Mouse (Mus musculus) T-helper 1 cell (primary cell): ENCODE data around the gene Alox8.

Experiments used
- in situ Hi-C: fragments of 300-600 bp; cut with MboI, MseI; formaldehyde crosslinking; loops from one replicate; pipeline ENCODE4 v1.15.1; 2025; ENCODE audit warnings: high pct_unique_total_duplicates

The Alox8 gene

DNA sequence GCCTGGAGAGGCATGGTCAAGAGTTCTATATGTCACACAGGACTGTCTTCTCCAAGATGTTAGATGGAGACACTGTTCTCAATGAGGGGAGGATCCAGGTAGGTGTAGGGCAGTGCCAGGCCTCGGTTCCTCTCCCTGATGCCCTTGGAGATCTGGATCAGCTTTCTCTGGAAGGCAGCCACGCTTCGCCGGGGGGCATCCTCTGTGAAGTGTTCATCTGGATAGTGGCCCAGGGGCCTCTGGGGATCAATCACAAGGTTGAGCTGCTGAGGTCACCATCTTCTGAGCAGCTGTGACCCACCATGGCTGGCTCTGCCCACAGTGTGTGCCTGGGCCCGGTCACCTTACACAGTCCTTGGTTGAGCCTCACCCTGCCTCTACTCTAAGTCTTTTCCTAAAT, 12.6 kb downstream of the Alox8 start:
- in situ Hi-C loops, result loop anchor here (5.0 kb wide), 1 partner anchor 47 kb away; no protein-coding TSS in a partner anchor

DNA sequence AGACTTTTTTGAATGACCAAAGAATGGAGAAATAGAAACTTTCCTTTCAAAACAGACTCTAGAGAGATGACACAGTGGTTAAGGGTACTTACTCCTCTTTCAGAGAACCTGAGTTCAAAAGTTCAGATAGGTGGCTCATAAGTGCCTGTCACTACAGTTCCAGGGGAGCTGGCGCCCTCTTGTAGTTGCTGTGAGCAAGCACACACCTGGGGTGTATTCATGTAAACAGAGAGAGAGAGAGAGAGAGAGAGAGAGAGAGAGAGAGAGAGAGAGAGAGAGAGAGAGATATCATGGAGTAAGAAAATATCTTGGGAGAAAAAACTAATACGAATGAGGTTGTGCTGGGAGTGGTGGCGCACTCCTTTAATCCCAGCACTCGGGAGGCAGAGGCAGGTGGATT, 17.5 kb downstream of the Alox8 start:
- in situ Hi-C loops, result no loop called here

DNA sequence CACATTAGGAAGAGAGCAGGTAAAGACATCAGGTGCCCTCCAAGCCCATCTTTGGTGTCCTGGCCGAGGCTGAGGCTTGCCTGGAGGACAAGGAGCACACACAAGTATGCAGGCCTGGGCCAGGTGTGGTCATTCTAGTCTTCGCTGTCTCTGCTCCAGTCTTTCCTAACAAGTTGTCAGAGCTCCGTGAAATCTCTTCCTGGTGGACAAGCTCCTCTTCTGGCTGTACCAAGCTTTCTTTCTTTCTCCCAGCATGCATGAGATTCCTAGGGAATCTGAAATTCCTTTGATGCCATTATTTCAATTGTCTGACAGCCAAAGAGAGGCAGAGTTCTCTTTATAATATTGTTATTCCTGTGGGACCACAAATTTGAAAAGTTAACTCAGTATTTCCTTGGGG, 18.1 kb downstream of the Alox8 start:
- in situ Hi-C loops, result no loop called here

DNA sequence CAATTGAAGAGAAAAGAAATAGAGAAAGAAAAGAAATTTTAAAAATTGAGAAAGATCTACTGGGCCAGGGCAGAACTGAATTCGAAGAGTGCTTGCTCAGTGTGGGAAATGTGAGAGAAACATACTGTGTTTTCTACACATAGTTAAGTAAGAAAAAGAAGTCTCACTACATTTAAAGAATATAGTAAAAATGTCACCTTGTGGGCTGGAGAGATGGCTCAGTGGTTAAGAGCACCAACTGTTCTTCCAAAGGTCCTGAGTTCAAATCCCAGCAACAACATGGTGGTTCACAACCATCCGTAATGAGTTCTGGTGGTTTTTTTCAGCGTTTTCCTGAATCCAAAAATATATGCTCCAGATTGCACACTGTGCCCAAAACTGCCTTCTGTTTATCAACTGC, 19.1 kb downstream of the Alox8 start:
- in situ Hi-C loops, result no loop called here

DNA sequence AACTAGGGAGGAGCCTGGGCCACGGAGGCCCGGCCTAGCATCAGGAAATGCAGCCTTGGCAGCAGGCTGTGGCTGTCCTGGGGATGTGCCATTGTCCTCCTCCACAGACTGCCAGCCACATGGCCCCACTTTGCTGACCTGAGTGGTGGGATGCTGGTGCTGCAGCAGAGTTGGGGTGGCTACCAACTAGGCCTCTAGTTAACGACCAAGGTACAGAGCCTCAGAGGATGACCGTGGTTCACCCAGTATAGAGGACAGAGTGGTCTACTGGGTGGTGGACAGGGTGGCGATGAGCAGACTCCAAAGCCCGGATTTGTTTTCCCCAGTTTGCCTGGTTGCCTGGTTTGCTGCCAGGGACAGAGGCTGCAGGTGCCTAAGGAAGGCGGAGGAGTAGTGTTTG, 22.9 kb downstream of the Alox8 start:
- in situ Hi-C loops, result no loop called here

DNA sequence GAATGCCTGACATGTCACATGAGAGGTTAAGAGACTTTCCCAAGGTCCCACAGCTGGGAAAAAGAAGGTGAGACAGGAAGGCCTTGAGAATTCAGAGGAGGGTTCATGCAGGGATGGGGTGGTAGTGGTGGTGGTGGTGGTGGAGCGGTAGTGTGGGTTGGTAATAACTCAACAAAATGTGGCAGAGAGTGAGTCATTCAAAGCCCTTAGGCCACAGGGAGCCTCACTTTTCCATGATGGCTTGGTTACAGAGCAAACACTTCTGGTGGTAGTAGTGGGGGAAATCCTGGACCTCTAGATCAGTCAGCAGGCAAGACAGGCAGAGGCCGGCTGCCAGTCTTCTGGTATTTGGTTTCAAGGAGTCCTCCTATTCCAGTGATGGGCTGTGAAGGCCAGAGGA, 25.0 kb downstream of the Alox8 start:
- in situ Hi-C loops, result no loop called here

DNA sequence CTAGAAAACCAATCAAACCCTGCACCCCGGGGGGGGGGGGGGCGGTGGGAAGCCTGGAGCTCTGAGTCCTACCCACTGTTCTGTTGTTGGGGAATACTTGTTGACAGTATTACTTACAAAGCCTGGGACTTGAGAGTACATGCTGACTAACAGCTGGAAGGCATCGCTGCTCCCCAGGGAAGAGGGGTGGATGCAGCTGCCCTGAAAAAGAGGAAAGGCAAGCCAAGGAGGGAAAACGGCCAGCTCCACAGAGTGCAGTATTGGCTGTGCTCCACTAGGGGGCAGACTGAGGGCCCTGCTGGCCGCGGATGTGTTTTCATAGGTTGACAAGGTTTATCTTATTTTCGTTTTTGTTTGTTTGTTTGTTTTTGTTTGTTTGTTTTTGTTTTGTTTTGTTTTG, 26.0 kb downstream of the Alox8 start:
- in situ Hi-C loops, result no loop called here

DNA sequence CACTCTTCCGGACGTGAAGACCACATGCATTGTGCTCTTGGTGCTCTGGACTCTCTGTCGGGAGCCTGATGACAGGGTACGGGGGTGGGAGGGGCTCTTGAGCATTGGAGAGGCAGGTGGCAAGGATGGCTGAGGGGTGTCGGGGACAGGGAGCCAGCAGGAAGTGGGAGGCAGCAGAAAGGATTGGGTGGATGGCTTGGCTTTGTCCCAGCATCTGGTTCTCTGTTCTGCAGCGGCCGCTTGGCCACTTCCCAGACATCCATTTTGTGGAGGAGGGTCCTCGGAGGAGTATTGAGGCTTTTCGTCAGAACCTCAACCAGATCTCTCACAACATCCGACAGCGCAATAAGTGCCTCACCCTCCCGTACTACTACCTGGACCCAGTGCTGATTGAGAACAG, 28.3 kb downstream of the Alox8 start:
- in situ Hi-C loops, result no loop called here

DNA sequence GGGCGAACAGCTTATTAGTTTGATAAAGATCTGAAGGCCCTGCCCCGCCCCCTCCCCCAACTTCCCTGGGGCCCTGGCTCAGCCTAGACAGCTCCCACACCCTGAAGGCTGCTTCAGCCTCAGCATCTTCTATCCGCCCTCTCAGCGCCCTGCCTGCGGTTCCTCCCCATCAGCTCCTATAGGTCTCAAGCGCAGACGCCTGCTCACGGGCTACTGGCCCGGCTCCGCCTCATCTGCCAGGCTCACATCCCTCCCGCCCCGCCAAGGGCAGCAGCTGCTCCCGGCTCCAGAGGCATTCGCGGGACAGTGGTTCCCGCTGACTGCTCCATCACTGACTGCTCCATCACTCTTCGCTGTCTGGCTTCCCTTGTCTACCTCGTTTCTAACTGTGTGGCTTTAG, 40.8 kb downstream of the Alox8 start, which contains the start of gene Alox12b:
Alox12b (plus strand) TSS at position 190 of the 400 bp plus-strand sequence.
- in situ Hi-C loops, result no loop called here

DNA sequence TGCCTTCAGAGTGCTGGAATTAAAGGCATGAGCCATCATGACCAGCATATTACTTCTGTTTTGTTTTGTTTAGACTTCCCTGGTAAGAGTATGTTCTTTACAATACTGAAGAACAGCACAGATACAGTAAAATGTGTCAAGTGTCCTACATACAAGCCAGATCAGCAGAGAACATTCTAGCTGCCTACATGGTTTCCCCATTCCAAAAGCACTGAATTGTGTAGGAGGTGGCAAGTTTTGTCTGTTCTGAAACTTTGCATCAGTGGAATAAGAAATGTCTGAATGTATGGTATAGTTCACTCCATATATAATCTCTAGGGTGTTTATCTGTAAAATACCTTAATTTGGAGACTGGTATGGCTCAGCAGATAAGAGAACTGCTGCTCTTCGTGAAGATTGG, 42.3 kb downstream of the Alox8 start:
- in situ Hi-C loops, result no loop called here

DNA sequence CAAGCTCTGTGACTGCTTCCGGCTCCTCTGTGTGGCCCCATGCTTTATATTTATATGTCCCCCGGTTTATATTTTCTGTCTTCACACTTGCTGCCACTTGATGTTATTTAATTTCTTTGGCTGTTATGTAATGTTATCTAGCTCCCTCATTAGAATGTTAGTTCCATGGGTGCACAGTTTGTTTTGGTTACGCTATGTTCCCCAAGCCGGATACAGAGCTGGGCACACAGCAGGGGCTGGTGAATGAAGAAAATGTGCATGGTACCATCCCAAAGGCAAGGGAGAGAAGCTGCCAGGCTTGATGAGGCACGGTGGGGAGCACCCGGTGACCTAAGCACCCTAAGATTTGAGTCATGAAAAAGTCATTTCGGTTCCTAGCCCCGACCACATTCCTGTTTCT, 43.8 kb downstream of the Alox8 start:
- in situ Hi-C loops, result no loop called here

DNA sequence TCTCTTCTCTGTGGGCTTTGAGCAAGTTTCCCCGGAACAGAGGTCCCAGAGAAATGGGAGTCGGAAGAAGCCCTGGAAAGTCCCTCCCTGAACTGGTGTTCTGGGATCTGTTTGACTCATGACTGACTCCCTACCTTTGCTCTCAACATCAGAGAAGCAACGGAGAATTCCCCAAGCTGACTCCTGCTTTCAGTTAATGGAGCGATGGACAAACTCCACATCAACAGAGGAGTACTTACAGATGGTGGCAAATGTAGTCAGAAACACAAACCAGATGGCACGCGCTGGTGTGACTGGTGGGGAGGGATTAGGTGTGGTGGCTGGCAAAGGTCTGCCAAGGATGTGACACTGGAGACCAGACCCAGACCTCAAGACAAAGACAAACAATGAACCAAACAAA, 46.6 kb downstream of the Alox8 start:
- in situ Hi-C loops, result no loop called here

DNA sequence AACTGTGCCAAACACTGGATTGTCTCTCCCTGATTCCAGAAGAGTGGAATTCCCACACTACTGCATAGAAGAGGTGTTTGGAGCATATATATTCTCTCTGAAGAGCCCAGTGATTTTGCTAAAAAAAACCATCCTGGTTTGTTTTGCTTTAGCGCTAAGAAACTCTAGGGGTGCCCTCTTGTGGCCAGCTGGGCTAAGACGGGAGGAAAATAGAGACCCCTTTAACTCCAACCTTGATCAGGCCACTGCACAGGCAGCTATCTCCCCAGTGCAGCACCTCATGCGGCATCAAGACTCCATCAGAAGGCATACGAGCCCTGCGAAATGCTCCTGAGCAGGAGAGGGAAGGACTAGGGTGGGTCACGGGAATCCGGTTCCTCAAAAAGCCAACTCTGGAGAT, 47.2 kb downstream of the Alox8 start:
- in situ Hi-C loops, result no loop called here

DNA sequence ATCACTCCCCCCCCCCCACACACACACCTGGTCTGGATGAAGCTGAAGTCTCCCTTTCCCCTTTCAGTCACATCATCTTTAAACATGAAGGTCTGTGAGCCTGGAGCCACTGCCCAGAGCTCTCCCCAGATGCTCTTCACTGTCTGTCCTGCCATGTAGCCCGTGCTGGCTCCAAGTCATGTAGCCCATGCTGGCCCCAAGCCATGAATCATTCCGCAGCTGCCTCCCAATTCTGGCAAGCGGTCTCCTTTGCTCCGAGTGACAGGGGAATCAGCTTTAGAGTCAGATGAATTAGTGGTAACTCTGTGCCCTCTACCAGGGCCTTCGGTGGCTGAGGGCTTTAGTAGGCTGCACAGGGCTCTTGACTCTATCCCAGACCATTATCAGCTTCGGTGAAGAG, 47.9 kb downstream of the Alox8 start:
- in situ Hi-C loops, result no loop called here

DNA sequence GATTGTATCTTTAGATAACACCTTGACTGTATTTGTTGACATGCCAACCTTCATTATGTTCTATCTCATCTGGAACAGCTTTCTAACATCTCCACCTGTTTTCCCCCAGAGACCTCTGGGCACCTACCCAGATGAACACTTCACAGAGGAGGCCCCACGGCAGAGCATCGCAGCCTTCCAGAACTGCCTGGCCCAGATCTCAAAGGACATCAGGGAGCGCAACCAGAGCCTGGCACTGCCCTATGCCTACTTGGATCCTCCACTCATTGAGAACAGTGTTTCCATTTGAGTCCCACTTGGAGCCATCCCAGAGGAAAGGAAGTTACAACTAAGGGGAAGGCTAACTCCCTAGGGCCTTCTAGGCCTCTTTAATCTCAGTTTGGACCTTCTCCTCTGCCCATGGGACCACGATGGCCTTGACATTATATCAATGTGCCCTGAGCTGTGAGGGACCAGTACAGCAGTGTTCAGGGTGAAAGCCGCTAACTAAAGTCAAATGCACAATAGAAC, 49.1 kb downstream of the Alox8 start:
- in situ Hi-C loops, result no loop called here

DNA sequence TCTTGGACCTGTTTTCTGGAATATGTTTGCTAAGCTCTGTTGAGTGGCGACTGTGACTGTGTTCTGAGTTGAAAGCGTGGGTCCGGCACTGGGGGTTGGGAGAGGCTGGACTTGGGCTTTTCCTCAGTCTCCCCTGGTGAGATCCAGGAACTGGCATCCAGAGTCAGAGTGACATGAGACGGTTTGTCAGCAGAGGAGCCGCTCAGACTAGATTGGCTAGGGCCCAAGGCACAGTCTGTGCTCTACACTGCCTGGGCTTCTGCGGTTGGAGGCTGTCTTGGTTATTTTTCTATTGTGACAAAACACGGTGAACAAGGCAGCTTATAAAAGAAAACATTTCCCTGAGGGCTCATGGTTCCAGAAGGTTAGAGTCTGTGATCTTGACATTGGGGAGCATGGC, 50.1 kb downstream of the Alox8 start:
- in situ Hi-C loops, result no loop called here

DNA sequence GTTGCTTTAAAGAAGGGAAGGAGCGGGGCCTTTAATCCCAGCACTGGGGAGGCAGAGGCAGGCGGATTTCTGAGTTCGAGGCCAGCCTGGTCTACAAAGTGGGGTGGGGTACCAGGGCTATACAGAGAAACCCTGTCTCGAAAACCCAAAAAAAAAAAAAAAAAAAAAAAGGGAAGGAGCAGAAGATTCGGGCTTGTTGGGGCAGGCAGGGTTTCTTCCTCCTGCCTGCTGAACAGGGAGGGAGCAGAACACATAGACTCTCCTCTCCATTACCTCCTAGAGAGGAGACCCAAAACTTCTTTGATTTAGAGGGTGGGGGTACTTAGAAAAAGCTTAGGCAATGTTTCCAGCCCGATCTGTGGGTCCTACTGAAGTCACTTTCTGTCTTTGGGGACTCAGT, 62.3 kb downstream of the Alox8 start:
- in situ Hi-C loops, result no loop called here

DNA sequence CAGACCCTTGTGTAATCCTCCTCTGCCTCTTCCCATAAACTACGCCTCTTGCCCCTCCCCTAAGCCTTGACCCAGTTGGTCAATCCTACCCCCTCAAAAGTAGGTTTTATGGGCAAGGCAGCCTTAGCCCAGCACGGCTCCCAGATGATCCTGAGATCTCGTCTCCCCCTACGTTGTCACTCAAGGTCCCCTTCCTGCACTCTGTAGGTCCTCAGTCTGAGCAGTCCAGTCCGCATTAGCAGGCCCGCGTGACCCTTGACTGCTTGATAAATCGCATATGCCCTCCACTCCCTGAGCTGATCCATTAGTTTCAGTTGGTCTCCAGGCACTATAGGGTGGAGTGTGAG, 63.0 kb downstream of the Alox8 start:
- in situ Hi-C loops, result no loop called here
